Mouse (Mus musculus) heart, embryonic 15.5 days (tissue): ENCODE measurements around the gene Vsig8. TPM values are rescaled to one million over a fixed set of nuclear protein-coding genes. Genes with fewer than 3 reads are reported as not detected.

Source experiments
- ATAC-seq: fragments of 200-750 bp; cut with Nextera tagmentation; replicated peaks from 2 replicates; pipeline ENCODE4 v1.8.0; 2017; ENCODE audit warnings: low read depth, moderate TSS enrichment; ENCODE audit not compliant: insufficient number of reproducible peaks, insufficient read depth, low FRiP score
- H3K27ac ChIP-seq: fragments of 300-500 bp; sonication (generic); 2 replicates; pipeline ENCODE4 v1.5.1; 2015; ENCODE audit warnings: mild to moderate bottlenecking, inconsistent platforms
- H3K27me3 ChIP-seq: fragments of 300-500 bp; sonication (generic); 2 replicates; pipeline ENCODE4 v1.6.1; 2015; ENCODE audit warnings: inconsistent platforms
- H3K36me3 ChIP-seq: fragments of 300-500 bp; sonication (generic); 2 replicates; pipeline ENCODE4 v1.6.1; 2015; ENCODE audit warnings: mild to moderate bottlenecking, inconsistent platforms
- H3K4me1 ChIP-seq: fragments of 300-500 bp; sonication (generic); replicated peaks from 2 replicates; pipeline ENCODE4 v1.6.1; 2015; ENCODE audit warnings: inconsistent platforms
- H3K4me2 ChIP-seq: fragments of 300-500 bp; sonication (generic); 2 replicates; pipeline ENCODE4 v1.6.1; 2015; ENCODE audit warnings: inconsistent platforms, mild to moderate bottlenecking, moderate library complexity
- H3K4me3 ChIP-seq: fragments of 300-500 bp; sonication (generic); 2 replicates; pipeline ENCODE4 v1.5.1; 2015; ENCODE audit warnings: mild to moderate bottlenecking, inconsistent platforms
- H3K9ac ChIP-seq: fragments of 300-500 bp; sonication (generic); 2 replicates; pipeline ENCODE4 v1.6.1; 2015; ENCODE audit warnings: mild to moderate bottlenecking, inconsistent platforms
- H3K9me3 ChIP-seq: fragments of 300-500 bp; sonication (generic); replicated peaks from 2 replicates; pipeline ENCODE4 v1.6.1; 2016; ENCODE audit warnings: inconsistent platforms
- whole genome bisulfite sequencing: fragments of 180-500 bp; shearing (Covaris S2); methylation state at CpG from one replicate; pipeline ENCODE4 v1.1.7; 2015; ENCODE audit warnings: mixed read lengths; 5-methylcytosine and 5-hydroxymethylcytosine counted together
- polyA plus RNA-seq: library from polyadenylated mRNA; unstranded; fragments of >200 nt; fragmentation: Nextera tagmentation; extraction: Ambion mirVana; gene quantifications from 2 replicates; pipeline ENCODE4 v1.2.1, GENCODE M21; 2015

Vsig8 gene
- polyA plus RNA-seq, 1 experiment from 2014 or later: 0.34 TPM

- Histone ChIP-seq H3K4me3 (peak overlapping the region; percentile 49), H3K27ac (no peak overlapping the region), H3K36me3 (no peaks in the 10 kb centered on the region), H3K9ac (no peak overlapping the region), H3K4me2 (peak overlapping the region; percentile 74), H3K4me1 (peaks cover 24% of the 10 kb centered on the region), H3K9me3 (no peaks in the 10 kb centered on the region), H3K27me3 (peaks cover 6% of the 10 kb centered on the region; the same call in 1 of the 2 replicates)
- no peak for ATAC-seq
- 22% methylated on average over 7 of the region's 7 CpGs for WGBS
Observed at GRCm38 (mm10) chr1:172551009-172551408, 4.7 kb upstream of the Vsig8 start.

GRCm38 (mm10) chr1:172552623-172553022, 3.1 kb upstream of the Vsig8 start:
- H3K4me1 ChIP-seq: peaks cover 24% of the 10 kb centered on the region
- 55% methylated on average over 1 of the region's 1 CpGs for WGBS
- H3K27ac ChIP-seq: peak overlapping the region; percentile 11; the same call in 1 of the 2 replicates
- no peak overlapping the region for H3K9ac ChIP-seq
- ATAC-seq: no peak
- no peaks in the 10 kb centered on the region for H3K9me3 ChIP-seq
- H3K4me2 ChIP-seq: no peak overlapping the region
- no peak overlapping the region for H3K4me3 ChIP-seq
- no peaks in the 10 kb centered on the region for H3K36me3 ChIP-seq
- H3K27me3 ChIP-seq: peaks cover 16% of the 10 kb centered on the region

GRCm38 (mm10) chr1:172562641-172563464, 7.1 kb downstream of the Vsig8 start:
- Histone ChIP-seq H3K4me2 (peak overlapping the region; percentile 98), H3K4me1 (peaks cover 16% of the 10 kb centered on the region), H3K27ac (peak overlapping the region; percentile 38; the same call in 1 of the 2 replicates), H3K9me3 (no peaks in the 10 kb centered on the region), H3K9ac (peak overlapping the region; percentile 50), H3K36me3 (no peaks in the 10 kb centered on the region), H3K4me3 (peak overlapping the region; percentile 59), H3K27me3 (peaks cover 37% of the 10 kb centered on the region)
- under 1% methylated on average over 66 of the region's 66 CpGs for WGBS
- peak; percentile 67 for ATAC-seq

- peaks cover 37% of the 10 kb centered on the region for H3K27me3 ChIP-seq
- peak overlapping the region; percentile 98 for H3K4me2 ChIP-seq
- no peaks in the 10 kb centered on the region for H3K9me3 ChIP-seq
- H3K27ac ChIP-seq: peak overlapping the region; percentile 38; the same call in 1 of the 2 replicates
- WGBS: 5% methylated on average over 10 of the region's 10 CpGs
- H3K9ac ChIP-seq: peak overlapping the region; percentile 50
- H3K36me3 ChIP-seq: no peaks in the 10 kb centered on the region
- ATAC-seq: no peak
- H3K4me1 ChIP-seq: peaks cover 16% of the 10 kb centered on the region
- H3K4me3 ChIP-seq: peak overlapping the region; percentile 59
Observed at GRCm38 (mm10) chr1:172563465-172563828, 7.7 kb downstream of the Vsig8 start.

GRCm38 (mm10) chr1:172566131-172566530, 10.4 kb downstream of the Vsig8 start:
- H3K9me3 ChIP-seq: no peaks in the 10 kb centered on the region
- ATAC-seq: no peak
- H3K4me1 ChIP-seq: peaks cover 16% of the 10 kb centered on the region
- H3K36me3 ChIP-seq: no peaks in the 10 kb centered on the region
- H3K27ac ChIP-seq: no peak overlapping the region
- H3K27me3 ChIP-seq: peaks cover 27% of the 10 kb centered on the region
- no peak overlapping the region for H3K4me3 ChIP-seq
- WGBS: 63% methylated on average over 3 of the region's 3 CpGs
- H3K4me2 ChIP-seq: no peak overlapping the region
- no peak overlapping the region for H3K9ac ChIP-seq

GRCm38 (mm10) chr1:172567758-172568157, 12.0 kb downstream of the Vsig8 start:
- Histone ChIP-seq H3K27ac (no peak overlapping the region), H3K36me3 (no peaks in the 10 kb centered on the region), H3K9me3 (no peaks in the 10 kb centered on the region), H3K4me3 (no peak overlapping the region), H3K4me2 (no peak overlapping the region), H3K9ac (no peak overlapping the region), H3K27me3 (peaks cover 22% of the 10 kb centered on the region), H3K4me1 (peaks cover 5% of the 10 kb centered on the region)
- WGBS: 33% methylated on average over 4 of the region's 4 CpGs
- ATAC-seq: no peak

GRCm38 (mm10) chr1:172580116-172580515, 24.4 kb downstream of the Vsig8 start:
- Histone ChIP-seq H3K4me3 (no peak overlapping the region), H3K9me3 (no peaks in the 10 kb centered on the region), H3K4me1 (no peaks in the 10 kb centered on the region), H3K27me3 (peaks cover 12% of the 10 kb centered on the region), H3K9ac (no peak overlapping the region), H3K4me2 (no peak overlapping the region), H3K27ac (no peak overlapping the region), H3K36me3 (no peaks in the 10 kb centered on the region)
- 69% methylated on average over 6 of the region's 6 CpGs for WGBS
- ATAC-seq: no peak

GRCm38 (mm10) chr1:172582436-172582835, 26.7 kb downstream of the Vsig8 start:
- Histone ChIP-seq H3K4me1 (peaks cover 3% of the 10 kb centered on the region), H3K36me3 (no peaks in the 10 kb centered on the region), H3K4me3 (no peak overlapping the region), H3K9ac (no peak overlapping the region), H3K27ac (no peak overlapping the region), H3K9me3 (no peaks in the 10 kb centered on the region), H3K4me2 (no peak overlapping the region), H3K27me3 (peaks cover 15% of the 10 kb centered on the region)
- no peak for ATAC-seq
- WGBS: 80% methylated on average over 8 of the region's 8 CpGs

GRCm38 (mm10) chr1:172584271-172584670, 28.5 kb downstream of the Vsig8 start:
- Histone ChIP-seq H3K9me3 (no peaks in the 10 kb centered on the region), H3K36me3 (no peaks in the 10 kb centered on the region), H3K4me1 (peaks cover 3% of the 10 kb centered on the region), H3K4me2 (no peak overlapping the region), H3K27ac (no peak overlapping the region), H3K27me3 (peaks cover 20% of the 10 kb centered on the region), H3K9ac (no peak overlapping the region), H3K4me3 (no peak overlapping the region)
- ATAC-seq: no peak
- 78% methylated on average over 6 of the region's 6 CpGs for WGBS

GRCm38 (mm10) chr1:172585026-172585425, 29.3 kb downstream of the Vsig8 start:
- no peak overlapping the region for H3K4me3 ChIP-seq
- 47% methylated on average over 4 of the region's 4 CpGs for WGBS
- no peaks in the 10 kb centered on the region for H3K36me3 ChIP-seq
- peaks cover 20% of the 10 kb centered on the region for H3K27me3 ChIP-seq
- H3K9ac ChIP-seq: no peak overlapping the region
- ATAC-seq: no peak
- H3K4me1 ChIP-seq: peaks cover 3% of the 10 kb centered on the region
- no peaks in the 10 kb centered on the region for H3K9me3 ChIP-seq
- H3K4me2 ChIP-seq: no peak overlapping the region
- no peak overlapping the region for H3K27ac ChIP-seq

GRCm38 (mm10) chr1:172585612-172586567, 30.2 kb downstream of the Vsig8 start:
- no peaks in the 10 kb centered on the region for H3K9me3 ChIP-seq
- 25% methylated on average over 26 of the region's 26 CpGs for WGBS
- H3K36me3 ChIP-seq: no peaks in the 10 kb centered on the region
- no peak overlapping the region for H3K9ac ChIP-seq
- no peak overlapping the region for H3K4me3 ChIP-seq
- H3K4me1 ChIP-seq: peaks cover 3% of the 10 kb centered on the region
- H3K27me3 ChIP-seq: peaks cover 20% of the 10 kb centered on the region
- no peak overlapping the region for H3K27ac ChIP-seq
- no peak for ATAC-seq
- no peak overlapping the region for H3K4me2 ChIP-seq
